Mouse (Mus musculus): Measurements from ENCODE around the gene Zgrf1. TPM values are rescaled to one million over a fixed set of nuclear protein-coding genes. Genes with fewer than 3 reads are reported as not detected.
A peak's percentile ranks its signal among the peaks of the same experiment; 100 is the strongest.

Zgrf1 gene
- polyA plus RNA-seq, 2 experiments, result 4.0 to 4.7 TPM

- DNase-seq (ENCODE audit: low read depth in 3 of 3, low spot score in 3 of 3), result no peak
- no peak overlapping the region for H3K9ac ChIP-seq (replicated peaks)
- H3K4me1 ChIP-seq (replicated peaks; ENCODE audit: control insufficient read depth in 2 of 2, insufficient read depth in 2 of 2, low read length in 1 of 2), result no peaks in the 10 kb centered on the region
- no peaks in the 10 kb centered on the region for H3K9me3 ChIP-seq (ENCODE audit: control insufficient read depth, low read length)
- no peak overlapping the region for H3K4me3 ChIP-seq (ENCODE audit: insufficient read depth in 1 of 2, low read depth in 2 of 2, low read length in 2 of 2)
- H3K36me3 ChIP-seq (replicated peaks; ENCODE audit: control insufficient read depth, insufficient read depth, low read depth), result no peaks in the 10 kb centered on the region
- TF ChIP-seq EP300 (IDR thresholded peaks at IDR 0.05; ENCODE audit: low read depth) (no peak), CTCF (IDR thresholded peaks at IDR 0.05; ENCODE audit: low read depth) (no peak)
- no peaks in the 10 kb centered on the region; the same call in none of the 2 replicates for H3K27me3 ChIP-seq (ENCODE audit: control insufficient read depth, insufficient read depth, low read length)
- H3K4me2 ChIP-seq (ENCODE audit: low read depth), result no peak overlapping the region
- no peak for ATAC-seq (ENCODE audit: insufficient read depth)
- H3K27ac ChIP-seq, result no peak overlapping the region
- whole genome bisulfite sequencing (ENCODE audit: insufficient replicate concordance), result 66% methylated on average over 22 of the region's 22 CpGs
These were observed 108.6 kb downstream of the Zgrf1 start for GRCm38 (mm10) chr3:127661646-127662531.

MicroRNAs encoded within 50 kb of the gene (microRNA counts, 519-probe panel; counts per million panel counts)
- microRNA mmu-miR-302a (69.9 counts per million), microRNA mmu-miR-302b (69.9 counts per million), microRNA mmu-miR-302c (69.9 counts per million), microRNA mmu-miR-302d (69.9 counts per million), microRNA mmu-miR-367 (69.9 counts per million)

Small RNAs within 50 kb of the gene (microRNA-seq; reads per million reads assigned to microRNA genes)
- gene Mir302a (31.7 reads per million, percentile 35 among the genes with 10 or more reads in this experiment), gene Mir302b (13.5 reads per million, percentile 25 among the genes with 10 or more reads in this experiment), gene Mir302c (3.4 reads per million), gene Mir302d (29.2 reads per million, percentile 34 among the genes with 10 or more reads in this experiment), gene Mir367 (not detected)

Other genes with a start within 250 kb of the Zgrf1 start
- 4.4 and 5.2 TPM in 2 replicates for gene Ank2, start 54.1 kb upstream of the Zgrf1 start, polyA plus RNA-seq (2012; rRNA removed)
- gene Ank2, start 54.1 kb upstream of the Zgrf1 start, polyA plus RNA-seq (2014; fragmentation: Nextera tagmentation; extraction: Ambion mirVana), result 4.8 and 5.5 TPM in 2 replicates
- 7.7 and 22.4 TPM in 2 replicates for gene Larp7, start 140 bp upstream of the Zgrf1 start, polyA plus RNA-seq (2012; rRNA removed)
- 29.9 and 33.3 TPM in 2 replicates for gene Larp7, start 140 bp upstream of the Zgrf1 start, polyA plus RNA-seq (2014; fragmentation: Nextera tagmentation; extraction: Ambion mirVana)
- gene Neurog2, start 79.6 kb downstream of the Zgrf1 start, polyA plus RNA-seq (2012; rRNA removed), result 0.01 and 0.21 TPM in 2 replicates
- not detected in 2 replicates for gene Neurog2, start 79.6 kb downstream of the Zgrf1 start, polyA plus RNA-seq (2014; fragmentation: Nextera tagmentation; extraction: Ambion mirVana)
- 0.38 and 0.59 TPM in 2 replicates for gene Alpk1, start 227.0 kb downstream of the Zgrf1 start, polyA plus RNA-seq (2012; rRNA removed)
- gene Alpk1, start 227.0 kb downstream of the Zgrf1 start, polyA plus RNA-seq (2014; fragmentation: Nextera tagmentation; extraction: Ambion mirVana), result 0.19 and 0.37 TPM in 2 replicates
- 5.4 and 8.6 TPM in 2 replicates for gene Tifa, start 236.3 kb downstream of the Zgrf1 start, polyA plus RNA-seq (2012; rRNA removed)
- 15.2 and 15.9 TPM in 2 replicates for gene Tifa, start 236.3 kb downstream of the Zgrf1 start, polyA plus RNA-seq (2014; fragmentation: Nextera tagmentation; extraction: Ambion mirVana)